Mouse (Mus musculus): ENCODE data around the gene Phf23. TPM values are rescaled to one million over a fixed set of nuclear protein-coding genes. Genes with fewer than 3 reads are reported as not detected.

Gene Phf23
- polyA plus RNA-seq, 1 experiment from 2014 or later: 57.7 TPM

DNA sequence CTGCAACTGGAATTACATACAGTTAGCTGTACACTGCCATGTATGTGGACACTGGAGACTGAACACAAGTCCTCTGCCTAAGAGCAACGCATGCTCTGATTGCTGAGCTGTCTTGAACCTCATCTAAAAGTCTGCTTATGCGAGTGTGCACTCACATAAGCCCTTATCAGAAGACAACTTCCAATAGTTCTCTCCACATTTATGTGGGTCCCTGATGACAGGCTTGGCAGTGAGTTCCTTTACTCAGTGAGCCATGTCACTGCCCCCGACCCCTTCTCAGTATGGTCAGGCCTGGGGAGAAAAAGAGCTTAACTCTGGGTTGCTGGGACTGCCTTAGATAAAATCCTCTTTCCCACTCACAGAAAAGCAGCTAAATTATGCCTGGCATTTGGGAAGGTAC lies 21.1 kb downstream of the Phf23 start, which contains the start of gene Dlg4:
TSS of gene Dlg4 (plus strand) at position 274 of the 400 bp plus-strand sequence.
- H3K9ac ChIP-seq (replicated peaks; ENCODE audit: low read length): peak within 1 kb of the TSS; percentile 83
- peak within 1 kb of the TSS; percentile 90; the same call in 1 of the 2 replicates for H3K27ac ChIP-seq (replicated peaks; ENCODE audit: low read depth, low read length)
- ATAC-seq (replicated peaks; ENCODE audit: insufficient number of reproducible peaks, low FRiP score, low TSS enrichment, low read depth): no peak
- H3K4me1 ChIP-seq (ENCODE audit: control insufficient read depth, insufficient read depth, low read length): peaks cover 15% of the 10 kb centered on the region
- peak within 1 kb of the TSS; percentile 58 for H3K4me3 ChIP-seq (ENCODE audit: low read depth, low read length)
- WGBS: 77% methylated on average over 3 of the region's 3 CpGs
- peaks cover 1% of the 10 kb centered on the region for H3K36me3 ChIP-seq (replicated peaks; ENCODE audit: control insufficient read depth, insufficient read depth, low read depth, low read length)
- H3K27me3 ChIP-seq (ENCODE audit: control insufficient read depth, insufficient read depth, low read length): no peaks in the 10 kb centered on the region
- no peak for DNase-seq (ENCODE audit: low spot score)
- peak within 1 kb of the TSS; percentile 92 for H3K4me2 ChIP-seq (ENCODE audit: low read depth, low read length)
- H3K9me3 ChIP-seq (replicated peaks; ENCODE audit: control insufficient read depth, low read length): no peaks in the 10 kb centered on the region

DNA sequence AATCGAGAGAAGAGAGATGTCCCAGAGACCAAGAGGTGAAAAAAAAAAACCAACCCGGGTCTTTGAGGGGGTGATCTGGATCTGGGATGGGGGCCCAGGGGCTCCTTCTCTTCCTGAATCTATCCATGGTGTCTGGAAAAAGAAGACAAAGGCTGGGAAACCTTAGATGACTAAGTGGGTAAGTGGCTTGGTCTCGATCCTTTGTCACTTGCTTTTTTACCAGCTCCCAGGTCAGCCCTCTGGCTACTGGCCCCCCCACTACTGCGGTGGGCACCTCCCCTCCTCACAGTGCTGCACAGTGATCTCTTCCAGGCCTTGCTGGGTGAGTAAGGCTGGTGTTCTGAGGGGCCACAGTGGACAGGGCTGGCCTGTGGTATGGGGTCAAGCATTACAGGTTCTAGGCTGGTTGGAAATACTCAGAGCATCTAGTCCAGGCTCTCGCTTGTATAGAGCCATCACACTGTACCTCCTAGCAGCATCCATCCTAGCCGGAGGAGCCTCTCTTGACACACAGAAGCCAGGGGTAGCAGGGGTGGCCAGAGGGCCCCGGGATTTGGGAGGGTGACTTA lies 21.7 kb downstream of the Phf23 start:
- WGBS: 39% methylated on average over 7 of the region's 7 CpGs
- H3K4me2 ChIP-seq (ENCODE audit: low read depth, low read length): peak overlapping the region; percentile 92
- DNase-seq (ENCODE audit: low spot score): no peak

DNA sequence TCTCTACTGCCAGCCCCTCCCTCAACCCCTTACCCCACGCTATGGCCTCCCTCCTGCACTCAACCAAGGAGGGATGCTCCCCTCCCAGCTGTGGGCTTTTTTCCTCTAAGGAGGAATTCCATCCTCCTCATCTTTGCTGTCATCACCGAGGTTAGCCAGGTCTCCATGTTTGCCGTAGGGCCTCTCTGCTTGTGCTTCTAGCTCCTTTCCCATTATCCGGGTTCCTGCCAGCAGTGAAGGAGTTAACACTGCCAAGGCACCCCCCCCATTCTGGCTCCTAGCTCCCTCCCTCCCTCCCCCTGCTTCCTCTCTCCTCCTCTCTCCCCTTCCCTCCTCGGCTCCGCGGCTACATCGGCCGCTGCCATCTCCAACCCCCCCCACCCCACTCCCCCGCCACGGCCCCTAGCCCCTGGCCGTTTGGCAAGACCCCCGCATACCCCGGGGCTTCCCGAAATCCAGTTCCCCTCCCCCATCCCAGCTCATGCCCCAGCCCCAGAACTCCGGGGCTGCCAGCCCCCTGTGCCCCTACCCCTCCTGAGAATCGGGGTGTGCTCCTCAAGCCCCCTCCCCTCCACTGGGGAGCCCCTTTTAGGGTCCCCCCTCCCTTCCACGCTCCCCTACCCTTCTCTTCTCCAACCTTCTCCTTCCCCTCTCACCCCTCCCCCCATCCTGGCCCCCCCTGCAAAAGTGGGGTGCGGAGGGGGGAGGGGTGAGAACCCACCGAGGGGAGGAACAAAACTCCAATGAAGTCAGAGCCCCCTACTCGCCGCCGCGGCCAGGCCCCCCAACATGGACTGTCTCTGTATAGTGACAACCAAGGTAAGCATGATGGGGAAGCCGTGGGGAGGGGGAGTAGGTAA lies 22.8 kb downstream of the Phf23 start:
- 2% methylated on average over 23 of the region's 25 CpGs for WGBS
- peak overlapping the region; percentile 90 for H3K27ac ChIP-seq (replicated peaks; ENCODE audit: low read depth, low read length)
- DNase-seq (ENCODE audit: low spot score) (peak; percentile 92), ATAC-seq (replicated peaks; ENCODE audit: insufficient number of reproducible peaks, low FRiP score, low TSS enrichment, low read depth) (no peak)
- peak overlapping the region; percentile 58 for H3K4me3 ChIP-seq (ENCODE audit: low read depth, low read length)
- no peaks in the 10 kb centered on the region for H3K9me3 ChIP-seq (replicated peaks; ENCODE audit: control insufficient read depth, low read length)
- no peaks in the 10 kb centered on the region for H3K36me3 ChIP-seq (replicated peaks; ENCODE audit: control insufficient read depth, insufficient read depth, low read depth, low read length)
- H3K4me1 ChIP-seq (ENCODE audit: control insufficient read depth, insufficient read depth, low read length): peaks cover 15% of the 10 kb centered on the region
- H3K9ac ChIP-seq (replicated peaks; ENCODE audit: low read length): peak overlapping the region; percentile 83
- peak overlapping the region; percentile 92 for H3K4me2 ChIP-seq (ENCODE audit: low read depth, low read length)
- H3K27me3 ChIP-seq (ENCODE audit: control insufficient read depth, insufficient read depth, low read length): no peaks in the 10 kb centered on the region

More for the DNA sequence above, 21.7 kb downstream of the Phf23 start:
- no peak for ATAC-seq (replicated peaks; ENCODE audit: insufficient number of reproducible peaks, low FRiP score, low TSS enrichment, low read depth)
- H3K4me3 ChIP-seq (ENCODE audit: low read depth, low read length): peak overlapping the region; percentile 58; the same call in 1 of the 2 replicates
- peaks cover 15% of the 10 kb centered on the region for H3K4me1 ChIP-seq (ENCODE audit: control insufficient read depth, insufficient read depth, low read length)
- no peaks in the 10 kb centered on the region for H3K36me3 ChIP-seq (replicated peaks; ENCODE audit: control insufficient read depth, insufficient read depth, low read depth, low read length)
- no peaks in the 10 kb centered on the region for H3K27me3 ChIP-seq (ENCODE audit: control insufficient read depth, insufficient read depth, low read length)
- H3K9me3 ChIP-seq (replicated peaks; ENCODE audit: control insufficient read depth, low read length): no peaks in the 10 kb centered on the region
- peak overlapping the region; percentile 83; the same call in 1 of the 2 replicates for H3K9ac ChIP-seq (replicated peaks; ENCODE audit: low read length)
- H3K27ac ChIP-seq (replicated peaks; ENCODE audit: low read depth, low read length): no peak overlapping the region; the same call in 1 of the 2 replicates

DNA sequence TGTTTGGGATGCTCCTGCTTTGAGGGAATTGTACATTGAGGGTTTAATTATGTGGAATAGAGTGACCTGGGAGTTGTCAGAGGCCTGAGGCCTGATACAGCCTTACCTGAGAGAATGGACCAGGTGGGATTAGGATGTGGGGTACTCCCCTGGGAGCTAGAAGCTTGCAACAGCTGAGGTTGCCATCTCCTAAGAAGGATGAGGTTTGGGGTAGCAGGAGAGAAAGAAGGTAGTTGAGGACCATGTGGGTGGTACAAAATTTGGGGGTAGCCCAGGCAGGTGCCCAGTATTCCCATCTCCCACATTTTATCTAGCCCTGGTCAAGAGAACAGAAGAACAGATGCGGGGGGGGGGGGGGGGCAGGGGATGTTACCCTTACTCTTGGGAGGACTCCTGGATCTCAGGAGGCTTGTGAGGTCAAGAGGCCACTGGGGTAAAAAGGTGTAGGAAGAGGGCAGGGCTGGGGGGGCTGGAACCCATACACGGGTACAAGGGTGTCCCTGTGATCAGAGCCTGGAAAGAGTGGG lies 24.0 kb downstream of the Phf23 start:
- Histone ChIP-seq H3K27me3 (ENCODE audit: control insufficient read depth, insufficient read depth, low read length) (no peaks in the 10 kb centered on the region), H3K36me3 (replicated peaks; ENCODE audit: control insufficient read depth, insufficient read depth, low read depth, low read length) (no peaks in the 10 kb centered on the region), H3K4me2 (ENCODE audit: low read depth, low read length) (peak overlapping the region; percentile 92), H3K27ac (replicated peaks; ENCODE audit: low read depth, low read length) (peak overlapping the region; percentile 70; the same call in 1 of the 2 replicates), H3K4me3 (ENCODE audit: low read depth, low read length) (peak overlapping the region; percentile 58), H3K9me3 (replicated peaks; ENCODE audit: control insufficient read depth, low read length) (no peaks in the 10 kb centered on the region), H3K9ac (replicated peaks; ENCODE audit: low read length) (peak overlapping the region; percentile 41), H3K4me1 (ENCODE audit: control insufficient read depth, insufficient read depth, low read length) (peaks cover 14% of the 10 kb centered on the region)
- 13% methylated on average over 2 of the region's 2 CpGs for WGBS
- no peak for DNase-seq (ENCODE audit: low spot score)
- no peak for ATAC-seq (replicated peaks; ENCODE audit: insufficient number of reproducible peaks, low FRiP score, low TSS enrichment, low read depth)

DNA sequence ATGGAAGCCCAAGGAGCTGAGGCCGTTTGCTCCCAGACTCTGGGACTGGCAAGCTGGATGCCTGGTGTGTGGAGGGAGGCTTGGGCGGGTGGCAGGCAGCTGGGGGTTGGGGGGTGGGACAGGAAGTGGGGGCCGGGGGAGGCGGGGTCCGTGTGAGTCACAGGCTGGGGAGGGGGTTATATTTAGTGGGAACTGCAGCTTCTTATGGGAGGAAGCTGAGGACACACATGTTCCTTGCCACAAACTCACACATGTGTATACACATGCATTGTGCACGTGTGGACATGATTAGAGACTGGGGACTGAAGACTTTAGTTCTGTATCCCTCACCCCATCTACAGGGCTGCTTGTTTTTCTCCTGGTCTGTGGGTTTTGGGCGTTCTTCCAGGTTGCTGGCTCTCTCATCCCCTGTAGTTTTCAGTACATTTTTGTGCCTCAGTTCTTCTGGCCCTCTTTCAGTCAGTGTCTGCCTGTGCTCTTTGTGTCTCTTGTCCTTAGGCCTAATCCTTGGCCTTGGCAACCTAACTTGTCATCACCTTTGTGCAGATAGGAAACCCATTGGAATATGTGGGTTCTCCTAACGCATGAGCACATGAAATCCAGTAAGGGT lies 24.6 kb downstream of the Phf23 start:
- Histone ChIP-seq H3K4me1 (ENCODE audit: control insufficient read depth, insufficient read depth, low read length) (peaks cover 11% of the 10 kb centered on the region), H3K27ac (replicated peaks; ENCODE audit: low read depth, low read length) (peak overlapping the region; percentile 70), H3K9me3 (replicated peaks; ENCODE audit: control insufficient read depth, low read length) (no peaks in the 10 kb centered on the region), H3K36me3 (replicated peaks; ENCODE audit: control insufficient read depth, insufficient read depth, low read depth, low read length) (no peaks in the 10 kb centered on the region), H3K27me3 (ENCODE audit: control insufficient read depth, insufficient read depth, low read length) (no peaks in the 10 kb centered on the region), H3K9ac (replicated peaks; ENCODE audit: low read length) (peak overlapping the region; percentile 41), H3K4me3 (ENCODE audit: low read depth, low read length) (peak overlapping the region; percentile 20), H3K4me2 (ENCODE audit: low read depth, low read length) (peak overlapping the region; percentile 92)
- DNase-seq (ENCODE audit: low spot score) (no peak), ATAC-seq (replicated peaks; ENCODE audit: insufficient number of reproducible peaks, low FRiP score, low TSS enrichment, low read depth) (no peak)
- 10% methylated on average over 8 of the region's 8 CpGs for WGBS

DNA sequence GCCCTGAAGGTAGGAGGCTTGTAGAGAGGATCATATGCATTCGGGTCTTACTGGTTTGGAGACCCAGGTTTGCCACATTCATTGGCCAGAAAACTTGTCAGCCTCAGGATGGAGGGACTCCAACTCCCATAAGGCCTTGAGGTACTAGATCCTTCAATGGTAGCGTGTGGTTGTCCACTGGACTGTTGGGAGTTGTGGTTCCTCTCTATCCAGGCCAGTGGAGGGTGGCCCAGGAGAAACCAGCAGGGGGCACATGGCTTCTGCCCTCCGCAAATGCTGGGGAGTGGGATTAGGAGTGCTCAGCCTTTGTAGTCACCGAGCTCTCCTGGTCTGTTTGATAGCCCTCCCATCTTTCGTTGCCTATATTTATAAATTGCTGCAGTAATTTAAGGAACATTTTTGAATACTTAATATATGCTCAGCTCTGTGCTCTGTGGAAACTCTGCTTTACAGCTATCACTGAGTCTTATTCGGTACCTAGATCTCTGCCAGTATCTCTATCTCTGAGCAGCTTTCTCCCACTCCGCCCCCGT lies 25.2 kb downstream of the Phf23 start:
- Histone ChIP-seq H3K4me1 (ENCODE audit: control insufficient read depth, insufficient read depth, low read length) (peaks cover 11% of the 10 kb centered on the region), H3K9me3 (replicated peaks; ENCODE audit: control insufficient read depth, low read length) (no peaks in the 10 kb centered on the region), H3K27ac (replicated peaks; ENCODE audit: low read depth, low read length) (no peak overlapping the region; the same call in none of the 2 replicates), H3K27me3 (ENCODE audit: control insufficient read depth, insufficient read depth, low read length) (no peaks in the 10 kb centered on the region), H3K9ac (replicated peaks; ENCODE audit: low read length) (peak overlapping the region; percentile 39; the same call in 1 of the 2 replicates), H3K4me3 (ENCODE audit: low read depth, low read length) (peak overlapping the region; percentile 37), H3K4me2 (ENCODE audit: low read depth, low read length) (peak overlapping the region; percentile 92), H3K36me3 (replicated peaks; ENCODE audit: control insufficient read depth, insufficient read depth, low read depth, low read length) (no peaks in the 10 kb centered on the region)
- DNase-seq (ENCODE audit: low spot score) (peak; percentile 88), ATAC-seq (replicated peaks; ENCODE audit: insufficient number of reproducible peaks, low FRiP score, low TSS enrichment, low read depth) (peak; percentile 82)
- under 1% methylated on average over 8 of the region's 8 CpGs for WGBS

DNA sequence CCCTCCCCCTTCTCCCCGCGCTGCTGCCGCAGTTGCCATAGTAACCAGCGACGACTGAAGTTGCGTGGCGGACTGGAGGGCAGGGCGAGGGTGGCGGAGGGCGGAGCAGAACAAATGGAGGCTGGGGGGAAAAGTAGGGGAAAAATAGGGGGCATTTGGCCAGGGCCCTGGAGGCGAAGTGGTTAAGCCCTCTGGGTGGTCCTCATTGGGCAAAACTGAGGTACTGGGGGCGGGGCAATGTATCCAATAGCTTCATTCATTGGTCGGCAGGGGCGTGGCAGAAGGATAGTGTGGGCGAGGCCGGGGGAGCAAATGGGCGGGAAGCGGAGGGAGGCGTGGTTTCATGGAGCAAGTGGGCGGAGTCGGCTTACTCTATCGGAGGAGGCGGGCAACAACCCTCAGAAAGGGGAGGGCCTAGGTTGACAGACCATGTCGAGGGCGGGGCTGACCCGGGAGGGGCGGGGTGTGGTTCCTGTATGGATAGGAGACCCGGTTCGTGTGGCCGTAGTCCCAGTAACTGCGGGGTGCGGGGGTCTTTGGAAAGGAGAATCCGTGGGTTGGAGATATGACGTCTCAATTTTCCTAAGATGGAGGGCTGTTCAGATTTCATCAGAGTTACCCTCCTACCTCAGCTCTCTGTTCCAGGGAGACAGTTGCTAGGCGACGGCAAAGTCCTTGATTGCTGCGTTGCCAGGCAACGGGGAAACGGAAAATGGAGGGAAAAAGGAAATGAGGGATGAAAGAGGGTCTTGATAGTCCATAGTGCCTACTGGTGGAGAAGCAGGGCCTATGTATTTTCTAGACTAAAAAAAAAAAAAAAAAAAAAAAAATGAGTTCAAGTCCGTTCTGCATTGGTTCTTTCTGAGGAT lies 25.9 kb downstream of the Phf23 start:
- peak; percentile 100 for DNase-seq (ENCODE audit: low spot score)
- no peak overlapping the region; the same call in 1 of the 2 replicates for H3K27ac ChIP-seq (replicated peaks; ENCODE audit: low read depth, low read length)
- H3K36me3 ChIP-seq (replicated peaks; ENCODE audit: control insufficient read depth, insufficient read depth, low read depth, low read length): no peaks in the 10 kb centered on the region
- peaks cover 11% of the 10 kb centered on the region for H3K4me1 ChIP-seq (ENCODE audit: control insufficient read depth, insufficient read depth, low read length)
- H3K27me3 ChIP-seq (ENCODE audit: control insufficient read depth, insufficient read depth, low read length): no peaks in the 10 kb centered on the region
- peak overlapping the region; percentile 37 for H3K4me3 ChIP-seq (ENCODE audit: low read depth, low read length)
- no peaks in the 10 kb centered on the region for H3K9me3 ChIP-seq (replicated peaks; ENCODE audit: control insufficient read depth, low read length)
- peak; percentile 59 for ATAC-seq (replicated peaks; ENCODE audit: insufficient number of reproducible peaks, low FRiP score, low TSS enrichment, low read depth)
- peak overlapping the region; percentile 39; the same call in 1 of the 2 replicates for H3K9ac ChIP-seq (replicated peaks; ENCODE audit: low read length)
- 1% methylated on average over 40 of the region's 40 CpGs for whole genome bisulfite sequencing
- H3K4me2 ChIP-seq (ENCODE audit: low read depth, low read length): peak overlapping the region; percentile 92

Measured in embryonic facial prominence, embryonic 11.5 days (tissue).